Mouse (Mus musculus): ENCODE measurements at regions not wholly inside any gene's neighbourhood (a gene's known extent, or its start where the extent isn't known, plus 50 kb on each side); places are given as distances from the start of the nearest gene placed in this dataset.

DNA sequence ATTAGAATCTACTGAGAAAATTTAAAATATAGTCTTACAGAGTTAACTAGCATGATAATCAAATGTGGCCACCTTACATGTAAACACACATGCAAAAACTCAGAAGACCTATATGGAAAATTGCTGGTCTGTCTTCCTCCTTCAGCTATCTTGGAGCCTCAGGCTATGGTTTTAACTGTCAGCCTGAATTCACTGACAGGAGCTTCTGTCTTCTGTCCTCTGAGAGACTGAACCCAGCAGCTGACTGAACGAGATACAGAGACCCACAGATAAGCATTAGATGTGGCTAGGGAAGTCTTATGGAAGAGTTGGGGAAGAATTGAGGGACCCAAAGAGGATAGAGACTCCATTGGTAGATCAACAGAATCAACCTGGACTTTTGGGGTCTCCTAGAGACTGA, 360.0 kb upstream of the Meox2 start:
- Histone ChIP-seq H3K4me2 (ENCODE audit: low read depth, low read length) (no peak overlapping the region), H3K27me3 (ENCODE audit: control insufficient read depth, insufficient read depth, low read length) (no peaks in the 10 kb centered on the region), H3K4me3 (ENCODE audit: low read length) (no peak overlapping the region), H3K27ac (ENCODE audit: low read length) (no peak overlapping the region), H3K4me1 (ENCODE audit: control insufficient read depth, insufficient read depth, low read length) (no peaks in the 10 kb centered on the region), H3K36me3 (ENCODE audit: control insufficient read depth, insufficient read depth) (no peaks in the 10 kb centered on the region), H3K9ac (ENCODE audit: low read length) (no peak overlapping the region), H3K9me3 (replicated peaks; ENCODE audit: control insufficient read depth, low read length) (no peaks in the 10 kb centered on the region; the same call in none of the 2 replicates)
- 41% methylated on average over 1 of the region's 1 CpGs for WGBS
- no peak for ATAC-seq (replicated peaks; ENCODE audit: extremely low read depth, insufficient read depth, low FRiP score)

DNA sequence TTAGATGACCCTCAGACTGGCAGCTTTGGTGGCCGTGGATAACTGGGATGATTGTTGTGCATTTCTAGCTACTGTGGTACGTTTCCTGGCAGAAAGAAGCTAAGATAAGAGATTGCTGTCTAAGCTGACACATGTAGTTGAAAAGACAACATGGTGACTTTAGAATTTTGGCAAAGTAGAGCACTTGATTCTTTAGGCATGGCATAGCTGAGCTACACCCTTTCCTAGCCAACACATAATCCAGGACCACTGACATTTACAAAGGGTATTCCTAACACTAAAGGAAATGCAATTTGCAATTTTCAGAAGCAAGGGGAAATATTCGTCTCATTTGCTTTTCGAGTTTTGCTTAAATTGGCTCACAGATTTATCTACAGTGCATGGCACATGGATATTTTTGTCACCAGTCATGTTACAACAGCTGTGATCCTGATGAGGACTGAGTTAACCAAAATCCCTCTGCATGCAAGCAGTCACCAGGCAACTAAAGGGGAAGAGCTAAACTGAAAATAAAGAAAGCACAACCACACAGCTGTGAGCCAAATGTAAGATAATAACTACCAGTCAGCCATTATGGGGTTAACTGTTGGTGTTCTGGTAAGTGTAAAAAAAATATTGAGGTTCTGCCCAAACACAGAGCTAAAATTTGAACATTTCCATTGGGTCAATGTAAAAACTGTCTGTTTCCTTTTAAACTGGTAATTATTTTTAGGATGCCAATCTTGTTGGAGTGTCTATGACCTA, 342.9 kb upstream of the Meox2 start:
- 52% methylated on average over 4 of the region's 4 CpGs for WGBS
- H3K9me3 ChIP-seq (replicated peaks; ENCODE audit: control insufficient read depth, low read length) = no peaks in the 10 kb centered on the region
- no peak overlapping the region for H3K9ac ChIP-seq (ENCODE audit: low read length)
- H3K27ac ChIP-seq (ENCODE audit: low read length) = no peak overlapping the region
- no peaks in the 10 kb centered on the region for H3K27me3 ChIP-seq (ENCODE audit: control insufficient read depth, insufficient read depth, low read length)
- no peak for ATAC-seq (replicated peaks; ENCODE audit: extremely low read depth, insufficient read depth, low FRiP score)
- H3K4me2 ChIP-seq (ENCODE audit: low read depth, low read length) = no peak overlapping the region
- H3K4me3 ChIP-seq (ENCODE audit: low read length) = no peak overlapping the region
- H3K36me3 ChIP-seq (ENCODE audit: control insufficient read depth, insufficient read depth) = no peaks in the 10 kb centered on the region
- no peaks in the 10 kb centered on the region for H3K4me1 ChIP-seq (ENCODE audit: control insufficient read depth, insufficient read depth, low read length)

DNA sequence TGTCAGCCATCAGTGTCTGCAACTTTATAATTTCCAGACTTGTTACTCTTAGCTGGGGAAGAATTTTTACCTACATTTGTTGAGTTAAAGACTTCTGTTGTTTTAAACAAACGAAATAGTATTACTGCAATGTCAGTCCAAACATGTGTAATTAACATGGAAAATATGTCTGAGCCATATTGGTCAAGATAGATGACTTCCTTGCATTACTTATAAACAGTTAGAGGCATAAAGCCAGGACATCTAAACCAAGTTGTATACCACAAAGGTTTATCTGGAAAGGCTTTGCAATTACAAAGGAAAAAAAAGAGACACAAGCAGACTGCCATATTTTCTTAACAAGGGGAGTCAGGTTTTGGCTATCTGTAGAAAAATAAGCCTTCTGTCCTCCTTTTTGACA, 342.2 kb upstream of the Meox2 start:
- no peak for ATAC-seq (replicated peaks; ENCODE audit: extremely low read depth, insufficient read depth, low FRiP score)
- H3K4me1 ChIP-seq (ENCODE audit: control insufficient read depth, insufficient read depth, low read length) = no peaks in the 10 kb centered on the region
- H3K27me3 ChIP-seq (ENCODE audit: control insufficient read depth, insufficient read depth, low read length) = no peaks in the 10 kb centered on the region
- H3K9ac ChIP-seq (ENCODE audit: low read length) = no peak overlapping the region
- H3K4me2 ChIP-seq (ENCODE audit: low read depth, low read length) = no peak overlapping the region
- no peak overlapping the region for H3K4me3 ChIP-seq (ENCODE audit: low read length)
- no peak overlapping the region for H3K27ac ChIP-seq (ENCODE audit: low read length)
- H3K9me3 ChIP-seq (replicated peaks; ENCODE audit: control insufficient read depth, low read length) = no peaks in the 10 kb centered on the region
- 32% methylated on average over 1 of the region's 1 CpGs for whole genome bisulfite sequencing
- H3K36me3 ChIP-seq (ENCODE audit: control insufficient read depth, insufficient read depth) = no peaks in the 10 kb centered on the region

DNA sequence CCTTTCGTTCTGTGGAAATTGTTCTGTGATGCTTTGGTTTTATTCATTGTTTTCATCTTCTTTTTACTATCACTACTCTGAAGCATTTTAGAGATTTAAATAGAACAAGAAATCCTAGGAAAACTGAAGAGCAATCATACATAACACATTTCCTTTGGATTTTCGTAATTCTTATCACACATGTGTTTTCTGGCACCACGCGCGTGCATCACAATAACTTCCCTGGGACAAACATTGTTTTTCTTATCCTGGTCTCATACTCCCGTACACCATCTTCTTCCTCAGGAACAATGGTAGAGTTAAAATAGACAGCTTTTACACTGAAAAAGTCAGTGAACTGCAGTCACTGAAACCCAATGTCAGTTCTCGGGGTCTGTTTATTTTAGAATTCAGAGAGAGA, 327.6 kb upstream of the Meox2 start:
- Histone ChIP-seq H3K9me3 (replicated peaks; ENCODE audit: control insufficient read depth, low read length) (no peaks in the 10 kb centered on the region), H3K4me1 (ENCODE audit: control insufficient read depth, insufficient read depth, low read length) (no peaks in the 10 kb centered on the region)
- 61% methylated on average over 7 of the region's 7 CpGs for WGBS

DNA sequence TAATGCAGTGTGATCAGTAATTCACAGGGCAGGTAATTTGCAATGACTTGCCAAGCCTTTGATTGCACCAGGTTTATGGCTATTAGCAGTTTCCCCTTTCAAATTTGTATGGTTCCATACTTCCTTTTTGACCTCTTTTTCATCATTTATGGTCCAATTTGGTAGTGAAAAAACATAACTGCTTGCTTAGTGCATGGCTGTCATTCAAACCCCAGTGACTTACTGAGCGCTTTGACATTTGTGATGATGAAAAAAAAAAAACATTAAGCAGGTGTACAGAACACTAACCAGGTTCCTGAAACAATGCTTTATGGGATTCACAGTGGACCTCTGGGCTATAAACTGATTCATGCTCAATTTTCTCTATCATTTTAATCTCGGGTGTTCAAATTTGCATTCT, 317.5 kb upstream of the Meox2 start:
- H3K4me1 ChIP-seq (ENCODE audit: control insufficient read depth, insufficient read depth, low read length) = no peaks in the 10 kb centered on the region
- no peak for ATAC-seq (replicated peaks; ENCODE audit: extremely low read depth, insufficient read depth, low FRiP score)
- no peaks in the 10 kb centered on the region for H3K9me3 ChIP-seq (replicated peaks; ENCODE audit: control insufficient read depth, low read length)
- 86% methylated on average over 2 of the region's 2 CpGs for WGBS
- H3K27ac ChIP-seq (ENCODE audit: low read length) = no peak overlapping the region
- no peaks in the 10 kb centered on the region for H3K27me3 ChIP-seq (ENCODE audit: control insufficient read depth, insufficient read depth, low read length)
- no peak overlapping the region for H3K4me3 ChIP-seq (ENCODE audit: low read length)
- H3K4me2 ChIP-seq (ENCODE audit: low read depth, low read length) = no peak overlapping the region
- H3K36me3 ChIP-seq (ENCODE audit: control insufficient read depth, insufficient read depth) = no peaks in the 10 kb centered on the region
- no peak overlapping the region for H3K9ac ChIP-seq (ENCODE audit: low read length)

More for the DNA sequence above, 327.6 kb upstream of the Meox2 start:
- H3K4me3 ChIP-seq (ENCODE audit: low read length) = no peak overlapping the region
- H3K27ac ChIP-seq (ENCODE audit: low read length) = no peak overlapping the region
- H3K27me3 ChIP-seq (ENCODE audit: control insufficient read depth, insufficient read depth, low read length) = no peaks in the 10 kb centered on the region
- no peak overlapping the region for H3K9ac ChIP-seq (ENCODE audit: low read length)
- no peaks in the 10 kb centered on the region for H3K36me3 ChIP-seq (ENCODE audit: control insufficient read depth, insufficient read depth)
- no peak for ATAC-seq (replicated peaks; ENCODE audit: extremely low read depth, insufficient read depth, low FRiP score)
- H3K4me2 ChIP-seq (ENCODE audit: low read depth, low read length) = no peak overlapping the region

DNA sequence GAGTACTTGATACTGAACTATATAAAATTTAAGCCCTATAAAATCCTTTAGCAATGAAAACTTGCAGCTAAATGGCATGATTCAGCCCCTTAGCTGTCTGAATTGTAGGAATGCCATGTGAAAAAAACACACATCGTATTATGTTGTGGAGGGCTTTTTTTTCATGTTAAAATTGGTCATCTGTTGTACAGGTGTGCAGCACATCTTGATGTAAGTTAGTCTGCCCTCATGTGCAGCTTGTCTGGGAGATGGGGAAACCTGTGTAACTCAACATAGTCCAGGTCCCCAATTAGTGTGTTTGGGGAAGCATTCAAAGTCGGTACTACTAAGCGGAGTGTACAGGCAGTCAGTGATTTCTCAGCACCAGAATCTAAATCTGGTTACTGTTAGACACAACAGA, 316.9 kb upstream of the Meox2 start:
- 89% methylated on average over 3 of the region's 3 CpGs for WGBS
- no peak for ATAC-seq (replicated peaks; ENCODE audit: extremely low read depth, insufficient read depth, low FRiP score)

DNA sequence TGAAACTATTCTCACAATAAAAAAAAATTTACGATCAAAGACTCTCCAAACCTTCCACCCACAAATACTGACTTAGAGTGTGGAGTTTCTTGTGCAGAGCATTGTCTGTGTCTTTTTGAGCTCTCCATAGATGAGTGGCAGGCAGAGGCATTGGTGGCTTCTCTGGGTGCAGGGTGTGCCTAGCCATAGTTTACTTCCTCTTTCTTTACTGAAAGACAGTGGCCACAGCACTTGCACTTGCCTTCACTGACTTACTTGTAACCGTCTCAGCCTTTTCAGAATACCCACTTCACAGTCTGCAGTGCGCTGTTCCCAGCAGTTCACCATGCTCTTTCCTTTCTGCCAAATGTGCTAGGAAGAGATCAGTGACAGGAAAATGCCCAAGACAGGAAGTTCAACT, 316.1 kb upstream of the Meox2 start:
- Histone ChIP-seq H3K4me3 (ENCODE audit: low read length) (no peak overlapping the region), H3K9me3 (replicated peaks; ENCODE audit: control insufficient read depth, low read length) (no peaks in the 10 kb centered on the region), H3K27me3 (ENCODE audit: control insufficient read depth, insufficient read depth, low read length) (no peaks in the 10 kb centered on the region), H3K4me1 (ENCODE audit: control insufficient read depth, insufficient read depth, low read length) (no peaks in the 10 kb centered on the region), H3K27ac (ENCODE audit: low read length) (no peak overlapping the region), H3K9ac (ENCODE audit: low read length) (no peak overlapping the region), H3K36me3 (ENCODE audit: control insufficient read depth, insufficient read depth) (no peaks in the 10 kb centered on the region), H3K4me2 (ENCODE audit: low read depth, low read length) (no peak overlapping the region)
- WGBS = 61% methylated on average over 3 of the region's 3 CpGs
- ATAC-seq (replicated peaks; ENCODE audit: extremely low read depth, insufficient read depth, low FRiP score) = no peak

More for the DNA sequence above, 316.9 kb upstream of the Meox2 start:
- Histone ChIP-seq H3K27me3 (ENCODE audit: control insufficient read depth, insufficient read depth, low read length) (no peaks in the 10 kb centered on the region), H3K4me3 (ENCODE audit: low read length) (no peak overlapping the region), H3K9ac (ENCODE audit: low read length) (no peak overlapping the region), H3K27ac (ENCODE audit: low read length) (no peak overlapping the region), H3K4me1 (ENCODE audit: control insufficient read depth, insufficient read depth, low read length) (no peaks in the 10 kb centered on the region), H3K9me3 (replicated peaks; ENCODE audit: control insufficient read depth, low read length) (no peaks in the 10 kb centered on the region), H3K36me3 (ENCODE audit: control insufficient read depth, insufficient read depth) (no peaks in the 10 kb centered on the region), H3K4me2 (ENCODE audit: low read depth, low read length) (no peak overlapping the region)

DNA sequence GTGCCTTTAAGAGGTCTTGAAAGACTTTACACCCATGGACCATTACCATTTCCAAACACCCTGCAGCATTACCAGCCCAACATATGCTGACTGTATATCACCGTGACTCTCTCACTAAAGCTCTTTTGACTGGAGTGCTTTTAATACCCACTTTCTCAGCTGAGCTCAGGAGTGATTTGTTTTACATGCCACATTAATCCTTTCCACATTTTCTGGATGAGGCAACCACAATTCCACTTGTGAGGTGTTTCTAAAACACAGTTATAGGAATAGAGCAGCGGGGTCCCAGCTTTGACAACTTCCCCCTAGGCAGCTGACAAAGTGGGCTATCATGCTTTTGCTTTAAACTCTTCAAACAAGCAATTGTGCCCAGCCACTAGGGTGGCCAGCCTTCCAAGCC, 314.5 kb upstream of the Meox2 start:
- Histone ChIP-seq H3K4me1 (ENCODE audit: control insufficient read depth, insufficient read depth, low read length) (no peaks in the 10 kb centered on the region), H3K9ac (ENCODE audit: low read length) (no peak overlapping the region), H3K36me3 (ENCODE audit: control insufficient read depth, insufficient read depth) (no peaks in the 10 kb centered on the region), H3K27ac (ENCODE audit: low read length) (no peak overlapping the region), H3K27me3 (ENCODE audit: control insufficient read depth, insufficient read depth, low read length) (no peaks in the 10 kb centered on the region), H3K9me3 (replicated peaks; ENCODE audit: control insufficient read depth, low read length) (no peaks in the 10 kb centered on the region), H3K4me2 (ENCODE audit: low read depth, low read length) (no peak overlapping the region), H3K4me3 (ENCODE audit: low read length) (no peak overlapping the region)
- 67% methylated on average over 2 of the region's 2 CpGs for WGBS
- ATAC-seq (replicated peaks; ENCODE audit: extremely low read depth, insufficient read depth, low FRiP score) = no peak

DNA sequence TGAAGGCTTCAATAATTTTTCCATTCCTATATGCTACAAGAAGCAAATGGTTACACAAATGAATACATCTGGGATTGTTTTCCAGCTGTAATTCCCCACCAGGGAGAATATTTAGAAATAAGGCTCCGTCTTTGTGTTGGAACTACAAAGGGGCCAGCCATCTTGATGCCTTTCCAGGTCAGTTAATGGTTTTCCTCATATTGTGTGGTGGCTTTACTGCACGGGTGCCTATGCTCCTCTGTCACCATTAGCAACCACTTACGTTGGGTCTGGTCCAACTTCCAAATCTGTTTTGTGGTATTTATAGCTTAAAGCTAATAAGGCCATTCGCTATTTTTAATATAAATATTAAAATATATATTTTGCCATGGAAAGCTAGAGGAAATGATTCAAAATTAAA, 312.1 kb upstream of the Meox2 start:
- H3K9me3 ChIP-seq (replicated peaks; ENCODE audit: control insufficient read depth, low read length) = no peaks in the 10 kb centered on the region
- H3K4me1 ChIP-seq (ENCODE audit: control insufficient read depth, insufficient read depth, low read length) = no peaks in the 10 kb centered on the region
- H3K27me3 ChIP-seq (ENCODE audit: control insufficient read depth, insufficient read depth, low read length) = no peaks in the 10 kb centered on the region
- no peak overlapping the region for H3K27ac ChIP-seq (ENCODE audit: low read length)
- H3K36me3 ChIP-seq (ENCODE audit: control insufficient read depth, insufficient read depth) = no peaks in the 10 kb centered on the region
- H3K4me3 ChIP-seq (ENCODE audit: low read length) = no peak overlapping the region
- ATAC-seq (replicated peaks; ENCODE audit: extremely low read depth, insufficient read depth, low FRiP score) = no peak
- WGBS = 62% methylated on average over 4 of the region's 4 CpGs
- no peak overlapping the region for H3K4me2 ChIP-seq (ENCODE audit: low read depth, low read length)
- no peak overlapping the region for H3K9ac ChIP-seq (ENCODE audit: low read length)

Measured in heart, embryonic 16.5 days (tissue).